Mouse (Mus musculus) adrenal gland (tissue): ENCODE data around the gene Cpe.

Experiments used
- intact Hi-C: fragments of 180-260 bp; cut with DNase I; formaldehyde crosslinking; loops from one replicate; pipeline ENCODE4 v1.15.1; 2025

Gene Cpe

GRCm38 (mm10) chr8:64634131-64634865, 58.6 kb downstream of the Cpe start:
- intact Hi-C loops, result no loop called here

DNA sequence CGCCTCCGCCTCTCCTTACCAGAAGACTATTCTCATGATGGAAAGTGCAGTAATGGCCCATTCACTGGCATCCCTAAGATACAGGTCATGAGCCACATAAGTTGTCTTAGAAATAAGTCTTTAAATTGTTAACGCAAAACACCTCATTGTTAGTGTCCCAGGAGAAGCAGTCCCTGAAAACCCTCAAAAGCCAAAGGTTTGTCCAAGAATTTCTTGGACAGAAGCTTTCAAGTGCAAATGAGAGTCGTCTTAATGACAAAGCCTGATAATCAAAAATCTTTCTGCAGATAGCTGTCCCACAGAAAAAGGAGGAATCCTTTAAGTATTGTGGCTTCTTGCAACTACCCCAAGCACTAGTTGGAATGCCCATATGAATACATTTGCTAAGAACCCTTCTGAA, 60.7 kb downstream of the Cpe start:
- intact Hi-C loops, result no loop called here

- intact Hi-C loops, result no loop called here
These were observed 61.1 kb downstream of the Cpe start for GRCm38 (mm10) chr8:64631761-64632160.

DNA sequence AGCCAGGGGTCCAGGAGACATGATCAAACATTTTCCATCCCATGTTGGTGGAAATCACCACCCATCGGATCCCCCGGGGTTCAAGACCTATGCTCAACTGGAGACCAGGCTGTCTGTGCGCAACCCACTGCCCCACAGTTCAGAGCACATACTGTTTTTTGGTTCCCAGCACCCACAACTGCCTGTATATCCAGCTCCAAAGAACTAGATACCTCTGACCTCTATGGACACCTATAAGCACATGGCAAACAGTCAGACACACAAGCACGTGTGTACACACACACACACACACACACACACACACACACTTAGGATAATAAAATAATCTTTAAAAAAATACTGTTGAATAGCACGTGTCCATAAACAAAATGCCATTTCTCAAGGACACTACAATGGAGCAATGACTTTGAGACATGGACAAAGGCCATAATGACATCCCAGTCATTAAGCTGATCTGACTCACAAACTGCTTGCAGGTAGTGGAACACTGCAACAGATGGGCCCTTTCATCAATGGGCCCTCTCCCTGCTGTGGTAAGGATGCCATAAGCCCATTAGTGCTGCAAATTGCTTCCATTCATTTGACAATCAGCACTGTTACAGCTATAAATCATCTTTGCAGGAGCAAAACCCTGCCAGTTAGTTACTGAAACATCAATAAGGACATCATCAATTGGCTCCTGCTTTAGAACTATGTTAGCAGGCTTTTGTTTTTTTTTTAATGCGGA, 63.7 kb downstream of the Cpe start:
- intact Hi-C loops, result no loop called here

DNA sequence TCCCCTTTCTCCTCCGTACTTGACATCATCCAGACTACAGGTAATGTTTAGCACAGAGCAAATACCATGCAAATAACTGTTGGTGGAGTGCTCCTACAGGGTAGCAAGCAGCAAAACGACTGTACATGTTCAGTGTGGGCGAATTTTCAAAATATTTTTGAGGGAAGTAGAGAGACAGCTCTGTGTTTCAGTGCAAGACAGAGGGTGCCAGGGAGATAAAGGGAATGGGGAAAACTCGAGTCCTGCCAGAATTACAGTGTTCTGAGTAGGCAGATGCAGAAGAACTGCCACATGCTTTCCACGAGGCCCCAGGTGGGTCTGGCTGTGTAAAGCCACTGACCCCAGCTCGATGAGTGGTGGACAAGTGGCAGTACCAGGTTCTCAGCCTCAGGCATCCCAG, 64.8 kb downstream of the Cpe start:
- intact Hi-C loops, result no loop called here

- intact Hi-C loops, result no loop called here
These were observed 68.2 kb downstream of the Cpe start for GRCm38 (mm10) chr8:64624603-64625037.

DNA sequence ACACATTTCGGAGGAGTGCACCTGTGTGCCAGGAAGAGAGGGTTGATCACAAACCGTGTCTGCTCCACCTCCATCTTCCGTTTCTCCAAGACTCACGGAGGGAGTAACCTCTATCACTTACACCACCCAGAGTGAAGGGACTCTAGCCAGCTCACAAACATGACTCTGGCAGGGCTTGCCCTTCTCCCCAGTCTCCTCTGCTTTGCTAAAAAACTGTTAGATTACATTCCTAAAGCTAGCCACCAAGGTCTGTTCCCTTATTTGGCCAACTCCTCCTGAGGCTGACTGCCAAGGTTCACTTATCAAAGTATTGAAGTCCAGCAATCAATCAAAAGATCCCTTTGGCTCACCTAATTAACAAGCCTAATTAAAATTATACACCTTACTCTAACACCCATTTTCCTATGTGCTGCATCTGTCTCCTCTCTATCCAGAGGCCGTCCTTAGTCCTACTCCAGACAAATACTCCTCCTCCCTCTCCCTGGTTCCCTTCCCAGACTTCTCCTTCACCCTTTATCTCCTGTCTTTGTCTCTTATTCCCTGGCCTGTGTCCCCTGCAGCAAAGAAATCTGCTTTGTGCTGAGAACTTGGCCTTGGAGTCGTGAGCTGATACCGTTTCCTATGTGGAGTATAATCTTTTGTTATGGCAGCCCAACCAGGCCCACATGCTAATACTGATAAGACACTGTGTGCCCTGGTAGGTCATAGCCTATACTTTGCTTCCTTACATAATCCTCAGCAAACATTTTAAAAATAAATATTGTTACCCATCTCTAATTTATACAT, 72.3 kb downstream of the Cpe start:
- intact Hi-C loops, result no loop called here

GRCm38 (mm10) chr8:64619661-64620060, 73.2 kb downstream of the Cpe start:
- intact Hi-C loops, result loop anchor here (2.0 kb wide), 2 partner anchors 73 to 321 kb away; partner anchors contain the start of gene Cpe

DNA sequence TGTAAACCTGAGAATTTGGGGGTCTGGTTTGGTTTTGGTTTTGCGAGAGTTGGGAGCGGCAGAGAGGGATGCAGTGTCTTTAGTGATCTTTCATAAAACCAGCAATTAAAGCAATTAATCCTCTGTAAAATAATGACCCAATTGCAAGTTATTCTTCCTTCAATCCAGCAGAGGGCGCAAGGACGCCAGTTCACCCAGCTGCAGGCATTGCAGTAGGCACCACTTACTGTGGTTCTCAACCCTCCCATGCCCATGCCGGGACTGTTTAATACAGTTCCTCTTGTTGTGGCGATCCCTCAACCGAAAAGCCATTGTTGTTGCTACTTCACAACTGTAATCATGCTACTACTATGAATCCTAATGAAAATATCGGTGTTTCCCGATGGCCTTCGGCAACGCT, 74.2 kb downstream of the Cpe start:
- intact Hi-C loops, result loop anchor here (2.0 kb wide), 2 partner anchors 74 to 322 kb away; partner anchors contain the start of gene Cpe

DNA sequence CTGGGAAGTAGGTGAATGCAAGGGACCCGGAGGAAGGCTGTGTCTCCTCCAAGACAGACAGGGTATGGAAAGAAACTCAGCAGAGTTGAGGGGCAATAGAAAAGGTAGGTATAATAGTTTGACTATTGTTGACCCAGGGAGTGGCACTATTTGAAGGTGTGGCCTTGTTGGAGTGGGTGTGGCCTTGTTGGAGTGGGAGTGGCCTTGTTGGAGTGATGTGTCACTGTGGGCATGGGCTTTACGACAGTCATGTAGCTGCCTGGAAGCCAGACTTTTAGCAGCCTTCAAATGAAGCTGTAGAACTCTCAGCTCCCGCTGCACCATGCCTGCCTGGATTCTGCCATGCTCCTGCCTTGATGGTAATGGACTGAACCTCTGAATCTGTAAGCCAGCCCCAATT, 76.3 kb downstream of the Cpe start:
- intact Hi-C loops, result no loop called here

DNA sequence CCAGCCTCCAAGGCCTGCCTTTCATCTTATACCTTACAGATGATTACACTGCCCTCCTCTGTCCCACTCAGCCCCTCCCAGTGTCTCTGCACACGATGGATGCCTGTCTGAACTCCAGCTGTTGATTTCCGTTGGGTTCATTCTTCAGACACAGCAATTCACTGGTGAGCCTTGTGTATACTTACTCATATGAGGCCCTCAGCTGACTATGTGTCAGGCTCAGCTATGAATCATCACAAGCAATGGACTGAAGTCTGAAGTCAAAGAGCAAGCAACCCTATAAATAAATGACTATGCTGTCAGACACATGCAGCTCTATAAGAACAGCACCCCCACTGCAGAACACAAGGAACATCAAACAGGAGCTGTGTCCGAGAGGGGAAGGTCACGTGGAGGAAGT, 77.4 kb downstream of the Cpe start:
- intact Hi-C loops, result no loop called here

DNA sequence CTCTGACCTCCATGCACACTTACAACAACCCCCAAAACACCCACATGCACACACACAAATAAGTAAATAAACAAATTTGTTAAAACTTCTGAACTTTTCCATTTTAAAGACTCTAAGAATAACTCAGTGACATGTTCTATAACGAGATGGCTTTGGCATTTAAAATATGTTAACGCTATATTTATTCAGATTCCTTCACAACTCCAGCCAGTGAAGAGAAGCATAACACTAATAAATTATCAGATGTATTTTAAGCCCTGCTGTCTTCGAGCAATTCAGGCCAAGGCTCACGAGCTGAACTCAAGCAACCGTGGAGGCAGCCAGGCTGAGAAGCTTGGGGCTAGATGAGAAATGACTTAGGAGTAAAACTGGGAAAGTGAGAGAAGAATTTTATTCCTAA, 79.2 kb downstream of the Cpe start:
- intact Hi-C loops, result no loop called here

DNA sequence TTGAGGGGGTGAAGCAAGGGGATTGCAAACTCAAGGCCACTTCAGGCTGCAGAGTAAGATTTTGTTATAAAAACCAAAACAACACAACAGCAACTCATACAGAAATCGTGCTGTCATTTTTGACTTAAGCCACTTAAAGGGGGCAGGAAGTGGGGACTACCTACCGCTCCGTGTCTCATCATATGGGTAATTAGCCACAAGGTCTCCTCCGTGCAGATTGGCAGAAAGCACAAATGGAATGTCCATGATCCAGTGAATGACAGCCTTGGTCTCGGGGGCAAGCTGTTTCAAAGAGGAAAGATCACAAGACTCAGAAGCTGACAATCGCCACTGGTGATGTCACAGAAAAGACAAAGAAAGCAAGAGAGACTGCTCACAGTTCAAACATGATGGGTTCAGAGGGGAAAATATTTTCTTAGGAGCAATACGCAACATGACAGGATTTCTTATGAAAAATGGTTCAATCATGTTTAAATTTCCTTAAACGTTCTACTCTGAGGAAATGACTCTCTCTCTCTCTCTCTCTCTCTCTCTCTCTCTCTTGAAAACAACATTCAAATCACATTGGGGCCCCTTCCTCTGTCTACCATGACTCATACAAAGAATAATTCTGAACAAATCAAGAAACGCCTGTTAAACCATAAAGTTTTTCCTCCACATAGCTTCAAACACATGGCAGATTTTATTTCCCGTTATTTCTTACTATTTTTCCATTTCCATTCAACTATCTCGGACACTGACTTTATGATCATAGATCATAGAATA, 81.5 kb downstream of the Cpe start:
- intact Hi-C loops, result no loop called here

GRCm38 (mm10) chr8:64608931-64609330, 83.9 kb downstream of the Cpe start:
- intact Hi-C loops, result no loop called here

DNA sequence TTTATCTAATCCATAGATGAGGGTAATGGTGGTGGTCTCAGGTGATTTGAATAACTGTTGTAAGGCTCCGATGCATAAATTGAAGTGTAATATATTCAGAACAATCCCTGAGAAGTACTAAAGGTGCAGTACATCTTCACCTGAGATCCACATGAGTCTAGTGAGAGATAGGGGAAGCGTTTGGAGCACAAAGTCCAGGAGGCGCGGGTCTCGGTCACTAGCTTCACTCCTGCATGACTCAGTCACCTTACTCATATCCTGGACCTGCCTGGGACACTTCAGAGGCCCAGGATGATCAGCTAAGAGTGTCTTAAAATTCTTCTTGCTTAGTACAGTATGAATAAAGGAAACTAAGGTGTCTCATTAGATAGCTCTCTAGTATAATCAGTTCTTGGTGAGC, 86.8 kb downstream of the Cpe start:
- intact Hi-C loops, result no loop called here

DNA sequence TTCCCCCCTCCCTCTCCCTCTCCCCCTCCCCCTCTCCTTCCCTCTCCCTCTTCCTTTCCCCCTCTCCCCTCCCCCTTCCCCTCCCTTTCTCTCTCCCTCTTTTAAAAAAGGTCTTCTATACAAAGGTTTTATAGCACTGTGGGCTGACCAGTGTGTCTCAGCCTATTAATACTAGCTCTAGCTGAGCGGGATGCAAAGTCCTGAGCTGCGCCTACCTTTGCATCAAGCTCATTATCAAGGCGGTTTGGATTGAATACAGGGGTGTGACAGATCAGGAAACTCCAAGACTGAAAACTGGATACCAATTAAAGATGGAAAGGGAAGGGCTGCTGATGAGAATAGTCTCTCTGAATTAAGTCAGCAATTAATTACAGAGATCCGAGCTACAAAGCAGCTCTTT, 94.6 kb downstream of the Cpe start:
- intact Hi-C loops, result loop anchor here (5.0 kb wide), 1 partner anchor 576 kb away; no protein-coding TSS in a partner anchor

GRCm38 (mm10) chr8:64597042-64597970, 95.5 kb downstream of the Cpe start:
- intact Hi-C loops, result loop anchor here (5.0 kb wide), 1 partner anchor 575 kb away; no protein-coding TSS in a partner anchor

- intact Hi-C loops, result loop anchor here (5.0 kb wide), 1 partner anchor 574 kb away; no protein-coding TSS in a partner anchor
These were observed 96.5 kb downstream of the Cpe start for GRCm38 (mm10) chr8:64596396-64596795.

GRCm38 (mm10) chr8:64590456-64590855, 102.4 kb downstream of the Cpe start:
- intact Hi-C loops, result no loop called here

DNA sequence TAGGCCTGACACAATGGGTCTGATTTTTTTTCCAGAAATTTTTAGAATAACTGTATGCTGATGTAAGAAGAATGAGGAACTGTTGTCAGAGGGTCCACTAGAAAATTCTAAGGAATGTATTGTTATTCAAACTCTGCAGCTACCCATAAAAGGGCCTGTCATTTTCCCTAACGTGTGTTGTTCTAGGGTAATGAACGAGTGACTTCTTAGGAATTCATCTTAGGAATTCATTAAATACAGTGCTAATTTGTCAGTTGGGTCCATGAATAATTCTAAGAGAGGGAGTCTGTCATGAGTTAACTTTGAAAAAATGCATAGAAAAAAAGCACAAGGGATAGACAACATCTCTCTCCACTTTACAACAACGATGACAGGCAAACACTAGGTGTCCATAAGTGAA, 110.0 kb downstream of the Cpe start:
- intact Hi-C loops, result no loop called here
